Mouse (Mus musculus): ENCODE results near the gene Pramef8. TPM values are rescaled to one million over a fixed set of nuclear protein-coding genes. Genes with fewer than 3 reads are reported as not detected.
A peak's percentile ranks its signal among the peaks of the same experiment; 100 is the strongest.

The Pramef8 gene
- 22.0 and 22.5 TPM in 2 replicates for polyA plus RNA-seq (2015; fragmentation: Nextera tagmentation; extraction: Ambion mirVana)

GRCm38 (mm10) chr4:143412219-143413092, at the start of gene Pramef8:
TSS of gene Pramef8 (plus strand) at chr4:143412426.
- H3K9me3 ChIP-seq, result 0 out of 2 replicates have a peak, but pooled peaks cover 4% of the 10 kb centered on the region
- H3K4me1 ChIP-seq (replicated peaks), result peaks cover 8% of the 10 kb centered on the region
- peak; percentile 95 for ATAC-seq (ENCODE audit: low FRiP score, low read depth)
- H3K4me2 ChIP-seq, result peak within 1 kb of the TSS; percentile 55
- H3K27ac ChIP-seq (replicated peaks), result peak within 1 kb of the TSS; percentile 88
- H3K27me3 ChIP-seq, result 0 out of 2 replicates have a peak, but pooled peaks cover 3% of the 10 kb centered on the region
- peak within 1 kb of the TSS; percentile 32 for H3K9ac ChIP-seq
- H3K36me3 ChIP-seq, result peaks cover 26% of the 10 kb centered on the region
- WGBS, result under 1% methylated on average over 50 of the region's 50 CpGs
- peak within 1 kb of the TSS; percentile 49 for H3K4me3 ChIP-seq

GRCm38 (mm10) chr4:143366415-143367041, 45.7 kb upstream of the Pramef8 start:
- no peak overlapping the region for H3K4me3 ChIP-seq
- no peak for ATAC-seq (ENCODE audit: low FRiP score, low read depth)
- H3K27ac ChIP-seq (replicated peaks), result no peak overlapping the region
- H3K9me3 ChIP-seq, result no peaks in the 10 kb centered on the region
- no peaks in the 10 kb centered on the region for H3K4me1 ChIP-seq (replicated peaks)
- no peaks in the 10 kb centered on the region for H3K27me3 ChIP-seq
- H3K4me2 ChIP-seq, result no peak overlapping the region; the same call in 1 of the 2 replicates
- no peaks in the 10 kb centered on the region for H3K36me3 ChIP-seq
- WGBS, result 41% methylated on average over 15 of the region's 15 CpGs
- no peak overlapping the region for H3K9ac ChIP-seq

- Histone ChIP-seq H3K9ac (no peak overlapping the region), H3K36me3 (no peaks in the 10 kb centered on the region), H3K27me3 (no peaks in the 10 kb centered on the region), H3K27ac (replicated peaks) (peak overlapping the region; percentile 10; the same call in 1 of the 2 replicates), H3K9me3 (no peaks in the 10 kb centered on the region), H3K4me1 (replicated peaks) (peaks cover 14% of the 10 kb centered on the region), H3K4me3 (no peak overlapping the region), H3K4me2 (peak overlapping the region; percentile 31)
- ATAC-seq (ENCODE audit: low FRiP score, low read depth), result peak; percentile 52; the same call in 1 of the 2 replicates
- 18% methylated on average over 7 of the region's 7 CpGs for WGBS
Measured at GRCm38 (mm10) chr4:143379480-143379879, 32.7 kb upstream of the Pramef8 start.

GRCm38 (mm10) chr4:143379931-143380715, 32.1 kb upstream of the Pramef8 start:
- H3K27me3 ChIP-seq, result no peaks in the 10 kb centered on the region
- WGBS, result 13% methylated on average over 15 of the region's 15 CpGs
- no peak overlapping the region for H3K4me3 ChIP-seq
- no peaks in the 10 kb centered on the region for H3K36me3 ChIP-seq
- peaks cover 14% of the 10 kb centered on the region for H3K4me1 ChIP-seq (replicated peaks)
- no peaks in the 10 kb centered on the region for H3K9me3 ChIP-seq
- ATAC-seq (ENCODE audit: low FRiP score, low read depth), result peak; percentile 63
- no peak overlapping the region for H3K9ac ChIP-seq
- H3K4me2 ChIP-seq, result peak overlapping the region; percentile 31
- H3K27ac ChIP-seq (replicated peaks), result peak overlapping the region; percentile 10; the same call in 1 of the 2 replicates

DNA sequence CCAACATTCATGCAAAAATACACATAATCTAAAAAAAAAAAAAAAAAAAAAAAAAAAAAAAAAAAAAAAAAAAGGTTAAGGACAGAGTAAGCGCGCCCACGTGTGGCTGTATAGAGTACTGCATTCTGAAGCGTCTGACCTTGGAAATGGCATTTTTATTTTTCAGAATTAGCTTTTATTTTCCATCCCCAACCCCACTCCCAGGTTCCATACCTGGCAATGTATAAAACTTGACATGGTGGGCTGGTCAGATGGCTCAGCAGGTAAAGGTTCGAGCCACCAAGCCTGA, 31.6 kb upstream of the Pramef8 start:
- no peak overlapping the region for H3K27ac ChIP-seq (replicated peaks)
- under 1% methylated on average over 5 of the region's 5 CpGs for WGBS
- no peak for ATAC-seq (ENCODE audit: low FRiP score, low read depth)

DNA sequence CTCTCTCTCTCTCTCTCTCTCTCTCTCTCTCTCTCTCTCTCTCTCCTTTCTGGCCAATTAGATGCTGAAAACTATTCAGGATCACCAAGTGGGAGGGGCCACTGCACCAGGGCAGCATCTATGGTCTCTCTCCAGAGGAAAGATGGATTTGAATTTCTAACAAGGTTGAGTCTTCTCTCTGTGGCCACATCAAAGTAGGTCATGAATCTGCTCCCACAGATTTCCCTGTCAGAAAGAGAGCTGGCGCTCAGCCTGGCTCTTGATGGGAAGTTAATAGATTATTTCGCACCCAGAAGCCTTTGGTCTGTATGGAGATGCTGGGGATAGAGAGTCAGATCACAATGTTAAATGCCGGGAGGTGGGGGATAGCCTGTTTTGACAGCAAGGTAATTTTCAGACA, 30.1 kb upstream of the Pramef8 start:
- no peak overlapping the region for H3K27ac ChIP-seq (replicated peaks)
- no peaks in the 10 kb centered on the region for H3K36me3 ChIP-seq
- 49% methylated on average over 3 of the region's 3 CpGs for WGBS
- H3K9me3 ChIP-seq, result no peaks in the 10 kb centered on the region
- no peaks in the 10 kb centered on the region for H3K27me3 ChIP-seq
- no peak overlapping the region for H3K9ac ChIP-seq
- H3K4me1 ChIP-seq (replicated peaks), result peaks cover 14% of the 10 kb centered on the region
- H3K4me2 ChIP-seq, result no peak overlapping the region
- ATAC-seq (ENCODE audit: low FRiP score, low read depth), result no peak
- H3K4me3 ChIP-seq, result no peak overlapping the region

More for the DNA sequence above, 31.6 kb upstream of the Pramef8 start:
- Histone ChIP-seq H3K4me2 (no peak overlapping the region), H3K9ac (no peak overlapping the region), H3K9me3 (no peaks in the 10 kb centered on the region), H3K4me3 (no peak overlapping the region), H3K36me3 (no peaks in the 10 kb centered on the region), H3K27me3 (no peaks in the 10 kb centered on the region), H3K4me1 (replicated peaks) (peaks cover 14% of the 10 kb centered on the region)

GRCm38 (mm10) chr4:143383646-143384045, 28.6 kb upstream of the Pramef8 start:
- Histone ChIP-seq H3K4me1 (replicated peaks) (peaks cover 14% of the 10 kb centered on the region), H3K27ac (replicated peaks) (no peak overlapping the region), H3K9me3 (no peaks in the 10 kb centered on the region), H3K4me3 (no peak overlapping the region), H3K27me3 (no peaks in the 10 kb centered on the region), H3K36me3 (no peaks in the 10 kb centered on the region), H3K9ac (no peak overlapping the region), H3K4me2 (no peak overlapping the region)
- no peak for ATAC-seq (ENCODE audit: low FRiP score, low read depth)
- 50% methylated on average over 4 of the region's 4 CpGs for WGBS

GRCm38 (mm10) chr4:143388955-143389702, 23.1 kb upstream of the Pramef8 start:
- Histone ChIP-seq H3K27me3 (no peaks in the 10 kb centered on the region), H3K36me3 (no peaks in the 10 kb centered on the region), H3K9me3 (no peaks in the 10 kb centered on the region), H3K4me1 (replicated peaks) (0 out of 2 replicates have a peak, but pooled peaks cover 3% of the 10 kb centered on the region), H3K9ac (peak overlapping the region; percentile 40; the same call in 1 of the 2 replicates), H3K4me2 (peak overlapping the region; percentile 66), H3K27ac (replicated peaks) (no peak overlapping the region), H3K4me3 (peak overlapping the region; percentile 42)
- WGBS, result 8% methylated on average over 41 of the region's 43 CpGs
- ATAC-seq (ENCODE audit: low FRiP score, low read depth), result peak; percentile 86

DNA sequence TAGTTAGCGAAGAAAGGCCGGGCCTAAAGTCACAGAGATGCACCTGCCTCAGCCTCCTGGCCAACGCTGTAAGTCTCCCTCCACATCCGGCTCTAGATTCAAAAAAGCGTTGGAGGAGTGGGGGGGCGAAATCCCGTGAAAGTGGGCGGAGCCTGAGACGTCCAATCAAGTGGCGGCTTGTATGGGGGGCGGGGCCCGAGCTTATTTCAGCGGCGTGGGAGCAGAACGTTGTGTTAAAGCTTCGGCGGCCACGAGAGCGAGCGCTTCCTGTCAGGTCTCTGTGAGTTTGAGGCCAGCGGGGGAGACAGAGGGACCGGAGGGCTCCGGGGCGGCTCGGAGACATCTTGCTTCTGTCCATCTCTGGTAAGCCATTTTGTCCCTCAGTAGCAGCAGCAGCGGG, 18.0 kb upstream of the Pramef8 start, which contains the start of gene Pramel1:
TSS of gene Pramel1 (plus strand) at position 248 of the 400 bp plus-strand sequence.
- Histone ChIP-seq H3K27ac (replicated peaks) (no peak within 1 kb of the TSS), H3K9me3 (no peaks in the 10 kb centered on the region), H3K9ac (no peak within 1 kb of the TSS), H3K36me3 (no peaks in the 10 kb centered on the region), H3K27me3 (peaks cover 2% of the 10 kb centered on the region; the same call in 1 of the 2 replicates), H3K4me1 (replicated peaks) (0 out of 2 replicates have a peak, but pooled peaks cover under 1% of the 10 kb centered on the region), H3K4me2 (no peak within 1 kb of the TSS), H3K4me3 (no peak within 1 kb of the TSS)
- WGBS, result 79% methylated on average over 26 of the region's 26 CpGs
- no peak for ATAC-seq (ENCODE audit: low FRiP score, low read depth)

DNA sequence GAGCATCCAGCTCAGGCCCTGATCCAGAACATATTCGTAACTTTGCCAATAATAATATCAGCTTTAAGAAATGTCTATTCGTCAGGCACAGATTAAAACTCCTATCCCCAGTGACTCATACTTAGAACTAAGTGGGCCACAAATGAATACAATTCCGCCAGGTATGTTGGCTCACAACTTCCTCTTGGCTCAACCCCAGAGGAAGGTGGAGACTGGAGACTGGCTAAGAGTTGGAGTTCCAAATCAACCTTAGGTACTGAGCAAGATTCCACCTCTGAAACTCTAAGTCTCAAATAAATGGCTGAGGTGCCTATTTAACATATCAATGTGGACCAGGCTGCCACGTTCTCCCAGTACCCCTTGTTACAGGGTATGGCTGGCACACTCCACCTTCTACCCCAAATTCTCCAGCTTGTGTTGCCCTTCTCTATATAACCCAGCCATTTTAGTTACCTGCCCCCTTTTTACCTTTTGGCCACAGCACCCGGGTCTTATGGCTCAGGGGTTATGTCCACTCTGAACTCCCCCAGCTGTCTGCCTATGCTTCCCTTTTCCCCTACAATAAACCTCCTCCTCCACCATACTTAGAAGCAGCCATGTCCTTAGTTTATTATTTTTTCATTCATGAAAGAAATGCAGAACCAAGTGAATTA, 534 bp upstream of the Pramef8 start:
- H3K9me3 ChIP-seq, result 0 out of 2 replicates have a peak, but pooled peaks cover 4% of the 10 kb centered on the region
- peak overlapping the region; percentile 54 for H3K4me2 ChIP-seq
- H3K9ac ChIP-seq, result peak overlapping the region; percentile 32
- H3K27ac ChIP-seq (replicated peaks), result peak overlapping the region; percentile 88
- peaks cover 18% of the 10 kb centered on the region for H3K36me3 ChIP-seq
- 64% methylated on average over 5 of the region's 5 CpGs for WGBS
- H3K27me3 ChIP-seq, result 0 out of 2 replicates have a peak, but pooled peaks cover 3% of the 10 kb centered on the region
- peaks cover 8% of the 10 kb centered on the region for H3K4me1 ChIP-seq (replicated peaks)
- peak; percentile 27; the same call in 1 of the 2 replicates for ATAC-seq (ENCODE audit: low FRiP score, low read depth)
- H3K4me3 ChIP-seq, result peak overlapping the region; percentile 49
